7 mouse cellular contexts compared by ENCODE assay signal in genomic region chr9:69296418-69296817, GRCm38 (mm10).
DNase-seq lines count a peak whose midpoint lies in the region; ATAC-seq and TF ChIP-seq lines count a peak whose summit lies in the region.

No protein-coding gene starts in this region.

- TF ChIP-seq EP300 in liver, embryonic 14.5 days (IDR thresholded peaks at IDR 0.05; ENCODE audit: low read depth): no peak

- no peak overlapping the region for H3K9ac ChIP-seq in liver, embryonic 11.5 days (ENCODE audit: low read depth, low read length)
- H3K9ac ChIP-seq in liver, embryonic 14.5 days (replicated peaks): no peak overlapping the region

- TF ChIP-seq CTCF in liver, embryonic 14.5 days (IDR thresholded peaks at IDR 0.05; ENCODE audit: low read depth): peak; percentile 54

- H3K4me1 ChIP-seq in liver, embryonic 11.5 days (replicated peaks; ENCODE audit: control insufficient read depth, insufficient read depth, low read length): no peaks in the 10 kb centered on the region; the same call in 1 of the 2 replicates
- peaks cover 0 to 10% of the 10 kb centered on the region in 2 experiments; a peak in 1 of 4 replicates for H3K4me1 ChIP-seq in liver, embryonic 14.5 days (replicated peaks; ENCODE audit: control insufficient read depth in 2 of 2, insufficient read depth in 2 of 2, low read length in 1 of 2)

- no peak for ATAC-seq in liver, embryonic 11.5 days (replicated peaks; ENCODE audit: low FRiP score)
- no peak for ATAC-seq in liver, embryonic 14.5 days (ENCODE audit: insufficient read depth)

- H3K27me3 ChIP-seq in liver, embryonic 11.5 days (replicated peaks; ENCODE audit: control insufficient read depth, insufficient read depth, low read length): peaks cover 19% of the 10 kb centered on the region
- H3K27me3 ChIP-seq in liver, embryonic 14.5 days (ENCODE audit: control insufficient read depth, insufficient read depth, low read length): peaks cover 5% of the 10 kb centered on the region

- no peak overlapping the region for H3K27ac ChIP-seq in liver, embryonic 11.5 days (ENCODE audit: low read depth, low read length)
- no peak overlapping the region for H3K27ac ChIP-seq in liver, embryonic 14.5 days

- peak; percentile 10 for DNase-seq in liver
- no peak for DNase-seq in liver, embryonic 11.5 days (ENCODE audit: low spot score)
- peak; percentile 38 for DNase-seq in Muller cell, postnatal 12 days (ENCODE audit: inconsistent ontology term)
- DNase-seq in cerebellum, postnatal 14 days: peak; percentile 85 to 88
- DNase-seq in heart, postnatal 36 days: peak; percentile 70
- DNase-seq in liver, embryonic 14.5 days (ENCODE audit: low read depth in 3 of 3, low spot score in 3 of 3): no peak
- DNase-seq in testis, postnatal 10 days (ENCODE audit: low spot score): peak; percentile 78

- intact Hi-C loops in heart, postnatal 36 days (cut with DNase I): loop anchor here (2.0 to 10.0 kb wide), 3 partner anchors 340 to 1282 kb away; no protein-coding TSS in a partner anchor

- no peaks in the 10 kb centered on the region for H3K36me3 ChIP-seq in liver, embryonic 11.5 days (ENCODE audit: control insufficient read depth, insufficient read depth, low read length)
- no peaks in the 10 kb centered on the region for H3K36me3 ChIP-seq in liver, embryonic 14.5 days (replicated peaks; ENCODE audit: control insufficient read depth, insufficient read depth, low read depth)

- WGBS in liver, embryonic 11.5 days: 23% methylated on average over 2 of the region's 2 CpGs
- WGBS in liver, embryonic 14.5 days (ENCODE audit: insufficient replicate concordance): 20% methylated on average over 2 of the region's 2 CpGs

- no peak overlapping the region for H3K4me2 ChIP-seq in liver, embryonic 11.5 days
- H3K4me2 ChIP-seq in liver, embryonic 14.5 days (ENCODE audit: low read depth): no peak overlapping the region

- H3K4me3 ChIP-seq in liver, embryonic 11.5 days (ENCODE audit: low read depth, low read length): no peak overlapping the region
- no peak overlapping the region for H3K4me3 ChIP-seq in liver, embryonic 14.5 days (ENCODE audit: insufficient read depth in 1 of 2, low read depth in 2 of 2, low read length in 2 of 2)

- H3K9me3 ChIP-seq in liver, embryonic 11.5 days (ENCODE audit: control insufficient read depth, low read length): no peaks in the 10 kb centered on the region
- H3K9me3 ChIP-seq in liver, embryonic 14.5 days (ENCODE audit: control insufficient read depth, low read length): no peaks in the 10 kb centered on the region

Comparison
In these comparisons a context has a peak if more than half of its experiments do, and no peak if none do; other contexts are left out.
1. DNase-seq: peak in liver (single experiment), Muller cell, postnatal 12 days (single experiment), cerebellum, postnatal 14 days (2 of 2), heart, postnatal 36 days (2 of 2) and testis, postnatal 10 days (single experiment); none in liver, embryonic 11.5 days (single experiment) and liver, embryonic 14.5 days (0 of 3).